Mouse (Mus musculus) small intestine, adult 2 months (tissue): ENCODE measurements around the gene Tmem56.

Source experiments
- CTCF ChIP-seq: fragments of 200-500 bp; IDR thresholded peaks from 2 replicates; pipeline ENCODE4 v1.5.1; 2012; ENCODE audit warnings: low read depth, mild to moderate bottlenecking, control low read depth, inconsistent platforms, low read length, moderate library complexity, mixed read lengths; ENCODE audit not compliant: insufficient replicate concordance, insufficient read length; ENCODE audit errors: extremely low read depth
- POLR2A ChIP-seq: fragments of 200-500 bp; IDR thresholded peaks from 2 replicates; pipeline ENCODE4 v1.6.1; 2012; ENCODE audit warnings: low read depth, mild to moderate bottlenecking, control low read depth, inconsistent platforms, low read length, moderate library complexity

GRCm38 (mm10) chr3:121176011-121176410 is 106.9 kb downstream of the Tmem56 start:
- no peak for TF ChIP-seq CTCF
- TF ChIP-seq POLR2A, result no peak
